Mouse (Mus musculus): Measurements from ENCODE around the gene Mrm1.
"Not testable (repeated sequence)": the region's sequence is repeated elsewhere in the genome, so short reads cannot be mapped to it uniquely, and the experiment has no call there.

Mrm1 gene

DNA sequence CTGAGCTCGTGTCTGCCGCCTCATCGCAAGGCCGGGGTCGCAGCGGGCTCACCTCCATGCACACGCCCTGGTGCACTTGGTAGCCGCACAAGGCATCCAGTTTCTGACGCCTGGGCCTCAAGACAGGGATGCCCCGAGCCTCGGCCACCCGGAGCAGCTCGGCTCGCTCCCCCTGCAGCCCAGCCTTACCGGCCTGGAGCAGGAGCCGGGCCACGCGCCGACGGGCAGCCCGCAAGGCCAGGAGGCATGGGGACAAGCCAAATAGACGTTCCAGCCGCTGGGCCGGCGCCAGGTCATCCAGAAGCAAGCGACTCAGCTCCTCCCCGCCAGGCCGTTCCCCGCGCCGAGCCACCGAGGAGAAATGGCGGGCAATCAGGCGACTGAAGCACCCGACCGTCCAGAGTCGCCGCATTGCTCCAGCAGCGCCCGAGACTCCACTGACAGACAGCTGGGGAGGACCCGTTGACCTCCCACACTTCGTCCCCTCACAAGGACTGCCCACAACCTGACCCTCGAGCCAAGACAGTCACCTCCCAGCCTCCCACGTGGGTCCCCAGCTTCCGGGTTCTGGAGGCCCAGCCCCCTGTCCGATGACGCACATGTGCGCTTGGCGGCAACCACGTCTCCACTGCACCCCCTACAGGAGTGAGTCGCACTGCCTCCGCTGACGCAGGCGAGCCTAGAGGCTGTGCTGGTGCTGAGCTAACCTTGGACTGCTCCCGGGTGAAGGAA, at the start of gene Mrm1:
Gene Mrm1, minus strand, starts transcription at position 555 of the 732 bp plus-strand sequence.
- peak; percentile 96 to 97 for DNase-seq

- no peak for DNase-seq
Observed at GRCm38 (mm10) chr11:84868786-84869259, 49.5 kb upstream of the Mrm1 start.

DNA sequence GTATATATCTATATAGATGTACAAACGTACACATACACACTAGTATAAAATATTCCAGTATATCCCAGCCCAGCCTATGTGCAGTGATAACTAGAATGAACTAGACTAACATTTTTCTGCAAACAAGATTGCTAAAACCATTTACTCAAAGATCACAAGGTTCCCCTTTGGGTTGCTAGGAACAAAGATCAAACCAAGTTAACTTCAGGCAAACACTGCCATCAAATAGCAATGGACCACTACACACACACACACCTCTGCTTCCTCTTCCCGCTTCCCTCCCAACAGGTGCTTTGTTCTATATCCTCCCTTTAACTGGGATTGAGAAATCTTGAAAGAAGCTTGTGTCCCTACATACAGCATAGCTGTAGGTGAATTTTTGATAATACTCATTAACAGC, 48.3 kb upstream of the Mrm1 start:
- DNase-seq = no peak

DNA sequence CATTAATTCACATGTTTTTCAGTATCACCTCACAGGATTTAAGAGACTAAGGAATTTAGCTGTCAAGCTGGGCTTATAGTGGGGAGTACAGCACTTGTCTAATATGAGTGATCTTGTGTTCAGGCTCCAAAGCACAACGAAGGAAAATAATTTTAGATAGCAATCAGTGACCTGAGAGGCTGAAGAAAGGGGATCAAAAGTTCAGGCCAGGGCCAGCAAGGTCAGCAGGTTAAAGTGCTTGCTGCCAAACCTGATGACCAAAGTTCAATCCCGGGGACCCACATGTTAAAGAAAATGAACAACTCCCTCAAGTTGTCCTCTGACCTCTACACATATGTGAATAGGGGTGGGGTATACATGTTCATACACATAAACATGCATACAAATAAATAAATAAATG, 46.0 kb upstream of the Mrm1 start:
- no peak for DNase-seq

DNA sequence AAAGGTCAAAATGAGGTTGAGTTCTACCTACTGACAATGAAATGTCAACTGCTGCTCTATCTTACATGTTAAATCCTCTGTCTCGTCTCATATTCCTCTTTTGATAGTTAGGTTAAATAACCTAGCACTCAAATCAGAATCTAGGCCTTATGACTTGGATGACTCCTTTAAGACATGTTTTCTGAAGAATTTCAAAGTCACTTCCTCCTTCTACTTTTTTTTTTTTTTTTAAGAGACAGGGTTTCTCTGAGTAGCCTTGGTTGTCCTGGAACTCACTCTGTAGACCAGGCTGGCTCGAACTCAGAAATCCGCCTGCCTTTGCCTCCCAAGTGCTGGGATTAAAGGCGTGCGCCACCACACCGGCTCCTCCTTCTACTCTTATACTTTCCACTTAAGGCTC, 36.0 kb upstream of the Mrm1 start:
- DNase-seq = no peak

DNA sequence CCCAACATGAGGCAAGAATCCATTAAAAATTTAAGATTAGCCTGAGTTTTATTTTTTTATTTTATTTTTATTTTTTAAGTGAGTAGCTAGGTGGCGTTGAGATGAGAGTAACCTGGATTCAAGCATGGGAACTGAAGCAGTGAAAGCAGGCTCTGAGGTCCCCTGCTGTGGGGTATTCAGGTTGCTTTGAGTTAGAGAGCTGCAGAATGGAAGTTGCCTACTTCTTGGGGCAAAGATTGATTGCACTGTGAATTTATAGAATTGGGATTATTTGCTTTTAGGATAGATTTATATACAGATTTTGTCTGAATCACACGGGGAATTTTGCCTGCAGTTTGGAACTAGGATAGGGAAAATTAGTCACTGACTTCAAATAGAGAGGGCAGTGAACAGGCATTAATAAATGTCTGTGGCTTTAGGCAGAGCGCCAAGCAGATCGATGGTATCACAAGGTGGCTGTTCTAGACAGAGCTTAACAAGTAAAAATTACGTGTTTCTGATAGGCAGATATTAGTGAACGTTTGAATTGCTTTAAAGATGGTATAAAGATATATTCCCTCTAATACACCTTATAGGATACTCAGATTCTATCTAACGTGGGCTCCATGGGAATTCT, 28.3 kb upstream of the Mrm1 start:
- no peak for DNase-seq

GRCm38 (mm10) chr11:84846741-84847474, 27.6 kb upstream of the Mrm1 start:
- no peak for DNase-seq

DNA sequence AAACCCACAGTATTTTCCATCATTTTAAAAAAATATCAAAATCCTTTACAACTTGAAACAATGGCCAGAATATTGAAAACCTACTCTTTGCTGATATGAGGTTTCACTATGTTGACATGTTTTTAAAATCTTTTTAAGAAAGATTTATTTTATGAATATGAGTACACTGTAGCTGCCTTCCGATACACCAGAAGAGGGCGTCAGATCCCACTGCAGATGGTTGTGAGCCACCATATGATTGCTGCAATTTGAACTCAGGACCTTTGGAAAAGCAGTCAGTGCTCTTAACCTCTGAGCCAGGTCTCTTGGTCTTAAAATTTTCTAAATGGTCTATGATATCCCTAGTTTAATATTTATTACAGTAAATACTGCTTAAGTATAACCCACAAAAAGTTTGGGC, 20.0 kb upstream of the Mrm1 start:
- no peak for DNase-seq

GRCm38 (mm10) chr11:84829495-84829894, 10.2 kb upstream of the Mrm1 start:
- not testable (repeated sequence) for DNase-seq

- DNase-seq = peak; percentile 95 to 97
Observed at GRCm38 (mm10) chr11:84828516-84829399, 9.4 kb upstream of the Mrm1 start, which contains the start of gene Dhrs11. Dhrs11 (minus strand) TSS chr11:84828994.

DNA sequence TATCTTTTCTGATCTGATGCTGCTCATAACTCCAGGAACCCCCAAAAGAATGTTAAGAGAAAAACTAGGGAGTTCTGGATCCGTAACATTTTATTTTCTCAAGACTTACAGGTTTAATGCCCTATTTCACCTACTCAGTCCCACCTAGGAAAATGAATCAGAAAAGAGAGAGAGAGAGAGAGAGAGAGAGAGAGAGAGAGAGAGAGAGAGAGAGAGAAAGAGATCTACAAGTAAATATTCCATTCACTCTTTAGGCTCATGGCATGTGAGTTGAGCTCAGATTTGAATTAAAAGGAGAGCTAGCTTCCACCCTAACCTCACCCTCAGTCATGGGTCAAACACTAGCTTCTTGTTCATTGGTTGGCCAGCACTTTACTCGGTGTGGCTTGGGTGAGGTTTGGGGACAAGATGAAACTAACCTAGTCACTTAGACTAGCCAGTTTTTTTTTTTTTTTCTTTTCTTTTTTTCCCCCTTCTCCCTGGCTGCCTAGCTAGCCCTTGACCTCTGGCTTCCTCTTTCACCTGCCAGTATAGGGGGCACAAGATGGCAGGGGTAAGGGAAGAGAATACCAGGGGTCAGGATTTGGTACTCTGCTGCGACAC, 8.7 kb upstream of the Mrm1 start:
- peak in 1 of 2 experiments; percentile 21 for DNase-seq

- DNase-seq = no peak
Observed at GRCm38 (mm10) chr11:84827492-84827891, 8.2 kb upstream of the Mrm1 start.

- DNase-seq = peak; percentile 47 to 61
Observed at GRCm38 (mm10) chr11:84826185-84826584, 6.9 kb upstream of the Mrm1 start.

DNA sequence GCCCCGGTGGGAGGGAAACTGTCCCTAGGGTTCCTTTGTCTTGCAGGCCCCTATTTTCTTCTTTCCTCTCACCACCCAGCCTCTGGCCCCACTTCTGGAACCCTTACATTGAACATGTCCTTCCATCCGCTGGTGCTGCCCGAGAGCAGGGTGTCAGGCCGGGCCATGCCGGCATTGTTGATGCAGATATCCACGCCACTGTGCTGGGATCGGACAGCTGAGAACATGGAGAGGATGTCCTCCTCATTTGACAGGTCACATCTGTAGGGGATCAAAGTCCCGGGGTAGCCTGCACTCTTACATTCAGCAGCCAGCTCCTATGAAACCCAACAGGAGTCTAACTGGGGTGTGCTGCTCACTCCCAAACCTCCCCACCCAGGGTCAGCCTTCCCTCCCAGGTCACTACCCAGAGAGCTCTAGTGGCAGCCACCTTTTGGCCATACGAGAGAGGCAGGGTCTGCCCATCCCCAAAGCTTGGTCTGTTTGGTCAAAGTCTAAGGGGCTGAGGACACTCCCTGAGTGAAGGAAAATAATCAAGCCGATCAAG, 6.0 kb upstream of the Mrm1 start:
- no peak for DNase-seq

GRCm38 (mm10) chr11:84823484-84823897, 4.2 kb upstream of the Mrm1 start:
- peak in 1 of 2 experiments; percentile 11 for DNase-seq

GRCm38 (mm10) chr11:84822487-84822886, 3.2 kb upstream of the Mrm1 start:
- no peak for DNase-seq

DNA sequence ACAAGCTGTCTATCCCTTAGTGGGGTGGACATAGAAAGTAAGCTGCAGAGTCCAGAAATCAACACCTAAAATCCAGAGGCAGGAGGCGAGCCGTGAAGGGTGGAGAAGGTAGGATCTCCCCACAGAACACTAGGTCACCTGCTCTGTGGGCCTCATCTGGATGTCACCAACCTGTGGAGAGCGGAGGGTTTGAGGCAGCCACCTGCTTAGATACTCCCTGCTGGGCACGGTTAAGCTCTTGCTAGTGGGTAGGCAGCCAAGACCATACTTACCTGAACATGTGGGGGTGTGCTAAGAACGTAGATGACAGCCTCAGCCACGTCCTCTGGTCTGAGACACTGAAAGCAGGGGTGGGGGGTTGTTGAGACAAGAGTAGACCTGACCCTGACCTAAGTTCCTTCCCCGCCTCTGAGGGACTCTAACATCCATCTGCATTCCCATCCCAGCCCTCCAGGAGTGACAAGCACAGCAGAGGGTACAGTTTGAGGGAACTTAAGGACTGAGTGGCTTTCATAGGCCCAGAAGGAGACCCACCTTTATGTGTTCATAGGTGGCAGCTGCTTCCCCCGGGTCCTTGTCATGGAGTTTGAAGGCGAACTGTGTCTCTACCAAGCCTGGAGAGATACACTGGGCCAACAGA, 1.9 kb upstream of the Mrm1 start:
- no peak for DNase-seq

DNA sequence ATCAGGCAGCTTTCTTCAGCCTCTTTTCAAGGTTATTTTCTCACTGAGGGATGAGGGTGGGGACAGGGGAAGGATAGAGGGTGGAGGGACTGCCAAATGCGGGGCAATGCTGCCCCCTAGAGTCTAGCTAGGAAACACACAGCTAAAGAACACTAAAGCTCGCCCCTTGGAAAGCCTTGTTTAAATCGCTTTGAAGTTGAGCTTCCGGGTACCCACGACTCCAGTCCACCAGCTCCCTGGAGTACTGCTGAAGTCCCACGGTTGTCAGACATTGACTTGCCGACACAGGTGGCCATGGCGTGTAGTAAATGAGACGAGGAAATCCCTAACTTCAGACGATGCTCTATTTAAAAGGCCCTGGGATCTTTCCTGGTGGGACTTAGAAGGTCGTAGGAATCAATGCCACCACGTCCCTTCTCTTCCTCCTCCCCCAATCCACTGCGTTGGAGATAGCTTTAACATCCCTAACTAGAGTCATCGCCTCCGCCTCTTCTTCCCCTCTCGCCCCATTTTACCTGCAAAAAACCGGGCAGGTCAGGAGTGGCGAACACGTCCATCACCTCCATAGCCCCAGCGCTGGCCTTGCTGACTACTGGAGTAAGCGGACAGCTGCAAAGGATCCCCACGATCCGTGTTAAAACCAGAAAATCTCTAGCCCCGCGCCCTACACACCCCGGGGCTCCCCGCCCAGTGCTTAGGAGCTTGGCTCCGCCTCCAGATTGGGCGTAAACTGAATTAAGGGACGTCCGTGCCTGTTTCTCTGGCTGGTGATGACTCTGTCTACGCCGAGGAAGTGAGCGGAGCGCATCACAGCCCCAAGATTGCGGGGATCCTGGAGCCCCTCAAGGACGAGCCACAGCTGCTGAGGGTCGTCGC, 992 bp downstream of the Mrm1 start:
- DNase-seq = peak; percentile 87 to 88

GRCm38 (mm10) chr11:84817362-84817761, 2.0 kb downstream of the Mrm1 start:
- DNase-seq = peak in 1 of 2 experiments; percentile 11

Data from lung, adult 18-20 months (tissue).